Mouse (Mus musculus) C2C12 (cell line): ENCODE measurements around the gene Arfgap3. TPM values are rescaled to one million over a fixed set of nuclear protein-coding genes. Genes with fewer than 3 reads are reported as not detected.

Experiments
- H3K27me3 ChIP-seq: one replicate; pipeline ENCODE4 v1.6.1; 2011; ENCODE audit not compliant: control insufficient read depth, insufficient read depth, insufficient read length
- H3K36me3 ChIP-seq: one replicate; pipeline ENCODE4 v1.6.1; 2011; ENCODE audit not compliant: control insufficient read depth, insufficient read depth
- H3K4me3 ChIP-seq: one replicate; pipeline ENCODE4 v1.5.1; 2011; ENCODE audit warnings: mild to moderate bottlenecking, control low read depth; ENCODE audit not compliant: poor library complexity, insufficient read depth, severe bottlenecking
- H3K79me2 ChIP-seq: one replicate; pipeline ENCODE4 v1.6.1; 2011; ENCODE audit not compliant: control insufficient read depth, insufficient read depth
- H3K79me3 ChIP-seq: one replicate; pipeline ENCODE4 v1.6.1; 2011; ENCODE audit warnings: low read depth, control low read depth
- H3ac ChIP-seq: one replicate; pipeline ENCODE3; 2011; ENCODE audit warnings: low read depth; ENCODE audit not compliant: control insufficient read depth, insufficient read length
- CEBPB ChIP-seq: IDR thresholded peaks from one replicate; pipeline ENCODE4 v1.6.1; 2011; ENCODE audit warnings: low read depth, mild to moderate bottlenecking, control low read depth, moderate library complexity
- CTCF ChIP-seq: IDR thresholded peaks from one replicate; pipeline ENCODE4 v1.5.1; 2011; ENCODE audit not compliant: control insufficient read depth, insufficient read depth, insufficient read length
- FOSL1 ChIP-seq: IDR thresholded peaks from one replicate; pipeline ENCODE4 v1.8.0; 2011; ENCODE audit warnings: mild to moderate bottlenecking, low read length; ENCODE audit not compliant: poor library complexity, insufficient read depth, severe bottlenecking
- MAX ChIP-seq: IDR thresholded peaks from one replicate; pipeline ENCODE4 v1.6.1; 2011; ENCODE audit warnings: mild to moderate bottlenecking, control low read depth
- MYOD1 ChIP-seq: IDR thresholded peaks from one replicate; pipeline ENCODE4 v1.6.1; 2011; ENCODE audit warnings: low read depth; ENCODE audit not compliant: control insufficient read depth, insufficient read length
- MYOG ChIP-seq: IDR thresholded peaks from one replicate; pipeline ENCODE4 v1.6.1; 2011; ENCODE audit not compliant: control insufficient read depth, insufficient read length; ENCODE audit errors: extremely low read depth
- USF1 ChIP-seq: IDR thresholded peaks from one replicate; pipeline ENCODE4 v1.6.1; 2011; ENCODE audit warnings: low read depth, mild to moderate bottlenecking, control low read depth, moderate library complexity
- polyA plus RNA-seq: library from polyadenylated mRNA; unstranded; fragments of >200 nt; fragmentation: generic; extraction: Trizol; gene quantifications from one replicate; pipeline ENCODE4 v1.2.1, GENCODE M21; 2012; ENCODE audit warnings: missing spikeins

Gene Arfgap3
- polyA plus RNA-seq, 1 experiment = 39.6 TPM

DNA sequence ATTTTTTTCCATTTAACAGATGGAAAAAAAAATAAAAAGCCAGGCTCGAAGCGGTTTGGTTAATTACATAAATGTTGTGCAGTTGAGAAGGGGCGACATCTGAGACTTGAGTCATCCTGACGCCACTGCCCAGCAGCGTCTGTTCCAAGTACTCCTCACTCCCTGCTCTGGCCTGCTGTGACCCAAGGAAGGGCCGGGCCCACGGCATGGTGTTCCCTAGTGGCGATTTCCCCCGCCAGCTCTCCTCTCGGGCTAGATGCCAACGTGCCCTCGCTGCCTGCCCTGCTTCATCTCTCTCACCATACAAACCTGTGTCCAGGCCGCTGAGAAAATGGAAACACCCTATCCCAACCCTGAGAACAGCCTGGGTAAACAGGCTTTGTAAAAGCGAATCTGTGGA, 98.0 kb downstream of the Arfgap3 start:
- no peaks in the 10 kb centered on the region for H3K27me3 ChIP-seq
- H3ac ChIP-seq = no peak overlapping the region
- TF ChIP-seq CEBPB (no peak), MYOG (no peak), CTCF (no peak), MYOD1 (no peak), MAX (peak; percentile 66), FOSL1 (no peak)
- peaks cover 40% of the 10 kb centered on the region for H3K79me2 ChIP-seq
- H3K79me3 ChIP-seq = peaks cover 20% of the 10 kb centered on the region
- no peaks in the 10 kb centered on the region for H3K36me3 ChIP-seq
- H3K4me3 ChIP-seq = peak overlapping the region; percentile 81

DNA sequence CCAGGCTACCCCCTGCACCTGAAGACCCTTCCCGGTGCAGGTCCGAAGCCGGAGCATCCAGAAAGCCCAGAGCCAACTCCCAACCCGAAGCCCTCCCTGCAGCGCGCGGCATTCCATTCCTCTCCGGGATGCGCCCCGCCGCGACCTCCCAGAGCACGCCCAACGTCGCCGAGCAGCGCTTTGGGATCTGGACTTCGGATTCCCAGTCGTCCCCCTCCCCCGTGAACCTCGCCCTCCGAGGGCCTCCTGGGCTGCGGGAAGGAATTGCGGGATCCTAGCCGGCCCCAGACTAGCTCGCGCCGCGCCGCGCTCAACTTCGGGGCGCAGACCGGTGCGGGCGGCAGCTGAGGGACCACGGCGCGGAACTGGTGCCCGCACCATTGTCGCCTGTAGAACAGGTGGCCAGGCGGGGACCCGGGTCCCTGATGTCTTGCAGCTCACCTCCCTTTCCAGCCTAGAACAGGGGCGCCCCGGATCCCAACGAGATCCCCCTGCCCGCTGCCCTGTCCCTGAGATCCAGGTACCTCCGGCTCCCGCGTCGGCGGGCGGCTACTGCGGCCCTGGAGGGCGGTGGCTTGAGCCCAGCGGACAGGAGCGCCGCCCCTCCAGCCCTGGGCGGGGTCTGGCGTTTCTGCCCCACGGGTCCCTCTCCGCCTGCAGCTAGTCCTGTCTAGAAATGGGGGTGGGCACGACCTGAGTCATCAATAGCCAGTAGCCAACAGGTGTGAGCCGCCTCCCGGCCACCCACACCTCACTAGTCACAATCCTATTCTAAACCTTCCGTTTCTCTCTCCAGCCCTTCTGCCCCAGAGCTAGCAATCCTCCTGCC, 98.7 kb downstream of the Arfgap3 start, which contains the start of gene A4galt:
A4galt (minus strand) TSS at position 599 of the 829 bp plus-strand sequence.
- Histone ChIP-seq H3K36me3 (peaks cover 2% of the 10 kb centered on the region), H3ac (peak within 1 kb of the TSS; percentile 62), H3K79me2 (peaks cover 47% of the 10 kb centered on the region), H3K27me3 (no peaks in the 10 kb centered on the region), H3K79me3 (peaks cover 21% of the 10 kb centered on the region), H3K4me3 (peak within 1 kb of the TSS; percentile 81)
- TF ChIP-seq FOSL1 (no peak), CTCF (no peak), USF1 (no peak), MYOG (no peak), CEBPB (no peak), MAX (no peak), MYOD1 (no peak)

DNA sequence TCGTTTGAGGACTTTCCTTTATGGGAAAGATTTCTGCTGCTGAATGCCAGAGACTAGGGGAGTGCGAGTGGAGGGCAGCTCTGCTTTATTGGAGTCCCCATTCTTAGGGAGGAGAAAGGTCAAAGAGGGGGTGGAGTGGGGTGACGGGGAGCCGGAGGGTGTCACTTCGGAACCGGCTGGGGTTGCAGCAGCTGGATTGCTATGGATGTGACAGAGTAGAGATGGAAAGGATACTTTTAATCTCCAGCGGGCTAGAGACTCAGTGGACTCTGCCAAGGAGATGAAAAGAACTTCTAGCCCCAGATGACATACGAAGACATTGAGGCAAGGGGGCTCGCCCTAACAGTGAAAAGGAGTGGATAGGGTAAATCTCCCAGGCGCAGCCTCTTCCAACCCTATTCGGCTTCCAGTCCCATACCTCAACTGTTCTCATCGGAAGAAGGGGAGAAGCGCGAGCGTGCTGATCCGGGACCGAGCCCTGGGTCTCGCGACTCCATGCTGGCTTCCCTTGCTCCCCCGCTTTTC, 99.3 kb downstream of the Arfgap3 start:
- peaks cover 54% of the 10 kb centered on the region for H3K79me2 ChIP-seq
- peaks cover 26% of the 10 kb centered on the region for H3K79me3 ChIP-seq
- no peaks in the 10 kb centered on the region for H3K27me3 ChIP-seq
- H3ac ChIP-seq = peak overlapping the region; percentile 62
- H3K4me3 ChIP-seq = peak overlapping the region; percentile 81
- H3K36me3 ChIP-seq = peaks cover 3% of the 10 kb centered on the region
- TF ChIP-seq MYOG = no peak
- TF ChIP-seq CTCF = no peak
- TF ChIP-seq MAX = no peak
- TF ChIP-seq FOSL1 = no peak
- no peak for TF ChIP-seq MYOD1
- no peak for TF ChIP-seq CEBPB
- no peak for TF ChIP-seq USF1

Other genes starting within 250 kb of the Arfgap3 start
- gene Rrp7a, start 227.4 kb downstream of the Arfgap3 start, polyA plus RNA-seq = 171 TPM
- gene Poldip3, start 200.9 kb downstream of the Arfgap3 start, polyA plus RNA-seq = 108 TPM
- gene Cyb5r3, start 177.7 kb downstream of the Arfgap3 start, polyA plus RNA-seq = 402 TPM
- 27.6 TPM for gene A4galt, start 98.5 kb downstream of the Arfgap3 start, polyA plus RNA-seq
- gene Pacsin2, start 114.4 kb upstream of the Arfgap3 start, polyA plus RNA-seq = 101 TPM
- gene Ttll1, start 160.6 kb upstream of the Arfgap3 start, polyA plus RNA-seq = 28.5 TPM
- 0.91 TPM for gene Bik, start 176.6 kb upstream of the Arfgap3 start, polyA plus RNA-seq
- 693 TPM for gene Tspo, start 213.3 kb upstream of the Arfgap3 start, polyA plus RNA-seq
- 42.4 TPM for gene Mcat, start 213.5 kb upstream of the Arfgap3 start, polyA plus RNA-seq
- 84.8 TPM for gene Ttll12, start 244.9 kb upstream of the Arfgap3 start, polyA plus RNA-seq